8 mouse cellular contexts compared by ENCODE assay signal in genomic region chr10:77984660-77985059, GRCm38 (mm10). TPM values are rescaled to one million over a fixed set of nuclear protein-coding genes. Genes with fewer than 3 reads are reported as not detected.
A peak's percentile ranks its signal among the peaks of the same experiment; 100 is the strongest.
DNase-seq lines count a peak whose midpoint lies in the region; ATAC-seq and TF ChIP-seq lines count a peak whose summit lies in the region.

No protein-coding gene starts in this region.

- H3K9ac ChIP-seq in forebrain, embryonic 15.5 days (replicated peaks) = no peak overlapping the region
- H3K9ac ChIP-seq in hindbrain, embryonic 13.5 days = no peak overlapping the region

- H3K9me3 ChIP-seq in forebrain, embryonic 15.5 days = no peaks in the 10 kb centered on the region
- H3K9me3 ChIP-seq in hindbrain, embryonic 13.5 days = no peaks in the 10 kb centered on the region
- H3K9me3 ChIP-seq in megakaryocyte, embryonic 14.5 days = no peaks in the 10 kb centered on the region

- H3K4me1 ChIP-seq in forebrain, embryonic 15.5 days = no peaks in the 10 kb centered on the region
- H3K4me1 ChIP-seq in hindbrain, embryonic 13.5 days (replicated peaks) = peaks cover 6% of the 10 kb centered on the region; the same call in 1 of the 2 replicates
- peaks cover 25% of the 10 kb centered on the region for H3K4me1 ChIP-seq in megakaryocyte, embryonic 14.5 days

- 3% methylated on average over 4 of the region's 4 CpGs for WGBS in forebrain, embryonic 15.5 days
- WGBS in hindbrain, embryonic 13.5 days = 0% methylated on average over 4 of the region's 4 CpGs

- TF ChIP-seq CTCF in left cerebral cortex, adult 2 months (IDR thresholded peaks at IDR 0.05) = peak; percentile 88

- DNase-seq in heart, adult 11 months = peak; percentile 95
- no peak for DNase-seq in heart, postnatal 25 days (ENCODE audit: low spot score)
- peak; percentile 57 for DNase-seq in cerebellum, adult 11-12 months
- peak; percentile 73 to 76 for DNase-seq in left cerebral cortex, adult 2 months (ENCODE audit: extremely low spot score in 1 of 2, low spot score in 2 of 2)
- DNase-seq in right cerebral cortex, postnatal 14 days = peak; percentile 75

- intact Hi-C loops in heart, postnatal 25 days (cut with DNase I) = loop anchor here (5.0 kb wide), 2 partner anchors 33 to 43 kb away; no protein-coding TSS in a partner anchor
- intact Hi-C loops in left cerebral cortex, adult 2 months (cut with DNase I) = loop anchor here (1.0 to 2.0 kb wide), 2 partner anchors 24 to 176 kb away; no protein-coding TSS in a partner anchor

- H3K36me3 ChIP-seq in forebrain, embryonic 15.5 days = peaks cover 34% of the 10 kb centered on the region
- H3K36me3 ChIP-seq in hindbrain, embryonic 13.5 days = peaks cover 73% of the 10 kb centered on the region
- H3K36me3 ChIP-seq in megakaryocyte, embryonic 14.5 days (replicated peaks; ENCODE audit: low read length) = peaks cover 60% of the 10 kb centered on the region

- no peak overlapping the region for H3K4me2 ChIP-seq in forebrain, embryonic 15.5 days (replicated peaks)
- no peak overlapping the region for H3K4me2 ChIP-seq in hindbrain, embryonic 13.5 days

- no peaks in the 10 kb centered on the region for H3K27me3 ChIP-seq in forebrain, embryonic 15.5 days
- no peaks in the 10 kb centered on the region for H3K27me3 ChIP-seq in hindbrain, embryonic 13.5 days
- peaks cover 12% of the 10 kb centered on the region for H3K27me3 ChIP-seq in megakaryocyte, embryonic 14.5 days (replicated peaks)

- peak; percentile 60 for ATAC-seq in forebrain, embryonic 15.5 days (replicated peaks)
- peak; percentile 49 for ATAC-seq in hindbrain, embryonic 13.5 days (ENCODE audit: low FRiP score)

- H3K4me3 ChIP-seq in forebrain, embryonic 15.5 days = no peak overlapping the region
- H3K4me3 ChIP-seq in hindbrain, embryonic 13.5 days = no peak overlapping the region
- H3K4me3 ChIP-seq in left cerebral cortex, adult 2 months = no peak overlapping the region
- peak overlapping the region; percentile 82 for H3K4me3 ChIP-seq in megakaryocyte, embryonic 14.5 days (replicated peaks)

- H3K27ac ChIP-seq in forebrain, embryonic 15.5 days (replicated peaks) = no peak overlapping the region
- no peak overlapping the region for H3K27ac ChIP-seq in hindbrain, embryonic 13.5 days
- peak overlapping the region; percentile 78 for H3K27ac ChIP-seq in left cerebral cortex, adult 2 months

RNA-seq across cellular contexts. Expression of gene 1810043G02Rik, which starts 6.3 kb away (rescaled TPM):
- total RNA-seq in heart, postnatal 25 days (2021) = 10 to 100 TPM in 1 of 2 experiments, 1 to 10 TPM in 1; 9.7 to 11.1 TPM
- polyA plus RNA-seq in forebrain, embryonic 15.5 days (2015; fragmentation: Nextera tagmentation; extraction: Ambion mirVana) = 35.0 and 37.1 TPM in 2 replicates
- polyA plus RNA-seq in hindbrain, embryonic 13.5 days (2015; fragmentation: Nextera tagmentation; extraction: Ambion mirVana) = 38.1 and 40.5 TPM in 2 replicates
- 10 to 100 TPM; 33.9 to 34.0 TPM for total RNA-seq in left cerebral cortex, adult 2 months (2021)
- 10.0 and 22.2 TPM in 2 replicates for polyA plus RNA-seq in megakaryocyte, embryonic 14.5 days (2012; ENCODE audit: insufficient read depth, low replicate concordance)

RNA-seq across cellular contexts. Expression of gene Trpm2, which starts 14.3 kb away (rescaled TPM):
- under 1 TPM; 0.55 to 0.56 TPM for total RNA-seq in heart, postnatal 25 days (2021)
- 2.6 and 2.8 TPM in 2 replicates for polyA plus RNA-seq in forebrain, embryonic 15.5 days (2015; fragmentation: Nextera tagmentation; extraction: Ambion mirVana)
- polyA plus RNA-seq in hindbrain, embryonic 13.5 days (2015; fragmentation: Nextera tagmentation; extraction: Ambion mirVana) = 3.0 and 3.9 TPM in 2 replicates
- 10 to 100 TPM; 44.7 to 50.3 TPM for total RNA-seq in left cerebral cortex, adult 2 months (2021)
- polyA plus RNA-seq in megakaryocyte, embryonic 14.5 days (2012; ENCODE audit: insufficient read depth, low replicate concordance) = 2.7 TPM in 1 of 2 replicates, not detected in the other

RNA-seq across cellular contexts. Expression of gene Pfkl, which starts 25.2 kb away (rescaled TPM):
- total RNA-seq in heart, postnatal 25 days (2021) = 100 to 1,000 TPM; 106 to 115 TPM
- polyA plus RNA-seq in forebrain, embryonic 15.5 days (2015; fragmentation: Nextera tagmentation; extraction: Ambion mirVana) = 105 and 107 TPM in 2 replicates
- 106 and 107 TPM in 2 replicates for polyA plus RNA-seq in hindbrain, embryonic 13.5 days (2015; fragmentation: Nextera tagmentation; extraction: Ambion mirVana)
- total RNA-seq in left cerebral cortex, adult 2 months (2021) = 100 to 1,000 TPM; 141 to 149 TPM
- polyA plus RNA-seq in megakaryocyte, embryonic 14.5 days (2012; ENCODE audit: insufficient read depth, low replicate concordance) = 333 and 674 TPM in 2 replicates

RNA-seq across cellular contexts. Expression of gene Dnmt3l, which starts 57.1 kb away (rescaled TPM):
- under 1 TPM in 1 of 2 experiments, not detected in 1; 0.22 TPM for total RNA-seq in heart, postnatal 25 days (2021)
- polyA plus RNA-seq in forebrain, embryonic 15.5 days (2015; fragmentation: Nextera tagmentation; extraction: Ambion mirVana) = not detected in 2 replicates
- not detected in 2 replicates for polyA plus RNA-seq in hindbrain, embryonic 13.5 days (2015; fragmentation: Nextera tagmentation; extraction: Ambion mirVana)
- under 1 TPM in 1 of 2 experiments, not detected in 1; 0.54 TPM for total RNA-seq in left cerebral cortex, adult 2 months (2021)
- not detected in 2 replicates for polyA plus RNA-seq in megakaryocyte, embryonic 14.5 days (2012; ENCODE audit: insufficient read depth, low replicate concordance)

RNA-seq across cellular contexts. Expression of gene Aire, which starts 58.8 kb away (rescaled TPM):
- not detected for total RNA-seq in heart, postnatal 25 days (2021)
- polyA plus RNA-seq in forebrain, embryonic 15.5 days (2015; fragmentation: Nextera tagmentation; extraction: Ambion mirVana) = 0.23 TPM in 1 of 2 replicates, not detected in the other
- polyA plus RNA-seq in hindbrain, embryonic 13.5 days (2015; fragmentation: Nextera tagmentation; extraction: Ambion mirVana) = 0.10 TPM in 1 of 2 replicates, not detected in the other
- total RNA-seq in left cerebral cortex, adult 2 months (2021) = under 1 TPM in 1 of 2 experiments, not detected in 1; 0.56 TPM
- not detected in 2 replicates for polyA plus RNA-seq in megakaryocyte, embryonic 14.5 days (2012; ENCODE audit: insufficient read depth, low replicate concordance)
